Mouse (Mus musculus) C3H10T1/2 (cell line): ENCODE results near the gene Hpdl. TPM values are rescaled to one million over a fixed set of nuclear protein-coding genes. Genes with fewer than 3 reads are reported as not detected.

Experiments used
- polyA plus RNA-seq, 2 experiments: library from polyadenylated mRNA; unstranded; fragments of >200 nt; fragmentation: generic; extraction: Trizol; gene quantifications; one replicate each; pipeline ENCODE4 v1.2.1; 2012; ENCODE audit warnings: missing spikeins in 2 of 2

The Hpdl gene
- polyA plus RNA-seq = 1 to 10 TPM in 1 of 2 experiments, under 1 TPM in 1; 0.70 to 1.7 TPM

DNA sequence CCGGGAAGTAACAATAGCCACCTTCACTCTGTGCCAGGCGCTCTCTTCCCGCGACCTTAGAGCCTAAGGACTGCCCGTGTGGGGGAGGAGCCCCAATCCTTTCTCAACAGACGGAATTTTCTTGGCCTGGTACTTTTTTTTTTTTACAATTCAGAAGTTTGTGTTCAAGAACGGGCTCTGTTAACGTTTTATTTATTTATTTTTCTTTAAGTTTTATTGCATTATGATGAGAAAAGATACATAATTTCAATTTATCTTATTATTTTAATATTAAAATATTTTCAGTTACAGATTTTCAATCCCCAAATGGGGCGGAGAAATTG lies at the start of gene Hpdl:
Hpdl (minus strand) TSS at position 14 of the 323 bp plus-strand sequence.

DNA sequence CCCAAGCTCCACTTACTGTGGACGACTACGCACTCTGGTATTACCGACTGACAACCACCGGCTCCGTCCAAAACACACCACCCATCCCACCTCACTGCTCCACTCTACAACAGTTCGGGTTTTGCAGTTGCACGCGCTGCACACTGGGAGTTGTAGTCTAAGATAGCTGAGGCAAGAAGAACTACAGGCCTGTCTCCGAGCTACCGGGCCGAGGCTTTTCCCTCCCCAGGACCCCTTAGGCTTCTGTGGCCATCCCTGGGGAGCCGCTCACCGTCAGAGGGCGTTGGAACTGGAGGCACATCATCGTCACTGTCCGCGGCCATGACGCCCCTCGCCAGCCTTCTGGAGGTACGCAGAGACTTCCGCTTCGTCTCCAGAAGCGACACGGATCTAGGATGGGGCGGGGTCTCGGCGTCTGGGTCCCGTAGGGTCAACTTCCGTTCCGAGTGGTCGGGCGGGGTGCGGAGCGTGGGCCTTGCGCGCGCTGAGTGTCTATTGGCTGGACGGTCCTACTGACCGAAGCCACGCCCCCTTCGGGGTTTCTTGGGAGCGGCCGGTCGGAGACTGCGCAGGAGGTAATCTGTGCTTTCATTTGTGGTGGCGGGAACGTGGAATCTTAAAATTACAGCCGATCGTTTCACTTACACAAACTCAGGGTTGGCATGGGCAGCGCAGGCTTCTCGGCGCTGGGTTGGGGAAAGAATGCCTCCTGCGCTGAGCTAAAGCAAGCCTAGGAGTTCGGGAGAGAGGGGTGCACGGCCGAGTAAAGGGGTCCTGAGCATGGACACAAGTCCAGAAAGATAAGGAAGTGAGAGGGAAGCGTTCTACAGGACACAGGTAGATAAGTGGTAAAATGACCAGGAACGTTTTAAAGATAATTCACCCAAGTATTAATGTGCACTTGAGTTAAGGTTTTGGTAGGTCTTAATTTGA lies 14.0 kb downstream of the Hpdl start, which contains the start of the genes Toe1 and Mutyh:
Toe1 (minus strand) TSS at position 444 of the 933 bp plus-strand sequence.
Mutyh (plus strand) TSS at position 527 of the 933 bp plus-strand sequence.

Other genes with a start within 250 kb of the Hpdl start
- 1 to 10 TPM in 1 of 2 experiments, under 1 TPM in 1; 0.08 to 2.2 TPM for gene Ccdc17, start 225.1 kb downstream of the Hpdl start, polyA plus RNA-seq
- 10 to 100 TPM; 10.6 to 16.2 TPM for gene Nasp, start 193.8 kb downstream of the Hpdl start, polyA plus RNA-seq
- 100 to 1,000 TPM; 640 to 782 TPM for gene Akr1a1, start 170.0 kb downstream of the Hpdl start, polyA plus RNA-seq
- 100 to 1,000 TPM in 1 of 2 experiments, 10 to 100 TPM in 1; 55.3 to 368 TPM for gene Prdx1, start 136.2 kb downstream of the Hpdl start, polyA plus RNA-seq
- gene Mmachc, start 113.3 kb downstream of the Hpdl start, polyA plus RNA-seq = 1 to 10 TPM; 4.9 to 7.6 TPM
- gene Ccdc163, start 113.2 kb downstream of the Hpdl start, polyA plus RNA-seq = 10 to 100 TPM; 18.1 to 28.4 TPM
- gene Tesk2, start 100.8 kb downstream of the Hpdl start, polyA plus RNA-seq = 1 to 10 TPM; 1.2 to 4.8 TPM
- 10 to 100 TPM in 1 of 2 experiments, 1 to 10 TPM in 1; 5.7 to 18.4 TPM for gene Toe1, start 14.1 kb downstream of the Hpdl start, polyA plus RNA-seq
- gene Mutyh, start 14.0 kb downstream of the Hpdl start, polyA plus RNA-seq = 1 to 10 TPM; 5.3 to 5.8 TPM
- gene Zswim5, start 55.7 kb upstream of the Hpdl start, polyA plus RNA-seq = under 1 TPM in 1 of 2 experiments, not detected in 1; 0.01 TPM
- gene Urod, start 172.7 kb upstream of the Hpdl start, polyA plus RNA-seq = 10 to 100 TPM; 53.6 to 69.9 TPM
- 10 to 100 TPM in 1 of 2 experiments, 1 to 10 TPM in 1; 7.1 to 16.1 TPM for gene Hectd3, start 173.6 kb upstream of the Hpdl start, polyA plus RNA-seq
- 10 to 100 TPM; 13.2 to 16.0 TPM for gene Eif2b3, start 197.7 kb upstream of the Hpdl start, polyA plus RNA-seq